Mouse (Mus musculus) forebrain, embryonic 16.5 days (tissue): ENCODE data around the gene Abracl. TPM values are rescaled to one million over a fixed set of nuclear protein-coding genes. Genes with fewer than 3 reads are reported as not detected.

Experiments used
- ATAC-seq: fragments of 200-750 bp; cut with Nextera tagmentation; 2 replicates; pipeline ENCODE4 v1.8.0; 2017; ENCODE audit warnings: mild to moderate bottlenecking, moderate library complexity
- H3K27ac ChIP-seq: fragments of 300-500 bp; sonication (generic); 2 replicates; pipeline ENCODE4 v1.5.1; 2014; ENCODE audit warnings: low read length, control low read depth
- H3K27me3 ChIP-seq: fragments of 300-500 bp; sonication (generic); replicated peaks from 2 replicates; pipeline ENCODE4 v1.6.1; 2014; ENCODE audit warnings: low read length; ENCODE audit not compliant: control insufficient read depth, insufficient read depth
- H3K36me3 ChIP-seq: fragments of 300-500 bp; sonication (generic); 2 replicates; pipeline ENCODE4 v1.6.1; 2014; ENCODE audit not compliant: control insufficient read depth, insufficient read depth
- H3K4me1 ChIP-seq: fragments of 300-500 bp; sonication (generic); replicated peaks from 2 replicates; pipeline ENCODE4 v1.6.1; 2014; ENCODE audit warnings: low read length; ENCODE audit not compliant: control insufficient read depth, insufficient read depth
- H3K4me2 ChIP-seq: fragments of 300-500 bp; sonication (generic); 2 replicates; pipeline ENCODE4 v1.6.1; 2014; ENCODE audit warnings: mild to moderate bottlenecking, low read length, control low read depth
- H3K4me3 ChIP-seq: fragments of 300-500 bp; sonication (generic); replicated peaks from 2 replicates; pipeline ENCODE4 v1.5.1; 2014; ENCODE audit warnings: mild to moderate bottlenecking, low read length, control low read depth
- H3K9ac ChIP-seq: fragments of 300-500 bp; sonication (generic); replicated peaks from 2 replicates; pipeline ENCODE4 v1.6.1; 2014; ENCODE audit warnings: low read depth, low read length, control low read depth
- H3K9me3 ChIP-seq: fragments of 300-500 bp; sonication (generic); 2 replicates; pipeline ENCODE4 v1.6.1; 2016; ENCODE audit warnings: low read length; ENCODE audit not compliant: control insufficient read depth
- WGBS: fragments of 180-500 bp; shearing (Covaris S2); extraction: QIAGEN DNeasy Blood & Tissue Kit; methylation state at CpG from one replicate; pipeline ENCODE4 v1.1.7; 2014; 5-methylcytosine and 5-hydroxymethylcytosine counted together
- polyA plus RNA-seq: library from polyadenylated mRNA; unstranded; fragments of >200 nt; fragmentation: Nextera tagmentation; extraction: Ambion mirVana; gene quantifications from 2 replicates; pipeline ENCODE4 v1.2.1, GENCODE M21; 2015

The Abracl gene
- polyA plus RNA-seq, 1 experiment from 2014 or later = 193 TPM

DNA sequence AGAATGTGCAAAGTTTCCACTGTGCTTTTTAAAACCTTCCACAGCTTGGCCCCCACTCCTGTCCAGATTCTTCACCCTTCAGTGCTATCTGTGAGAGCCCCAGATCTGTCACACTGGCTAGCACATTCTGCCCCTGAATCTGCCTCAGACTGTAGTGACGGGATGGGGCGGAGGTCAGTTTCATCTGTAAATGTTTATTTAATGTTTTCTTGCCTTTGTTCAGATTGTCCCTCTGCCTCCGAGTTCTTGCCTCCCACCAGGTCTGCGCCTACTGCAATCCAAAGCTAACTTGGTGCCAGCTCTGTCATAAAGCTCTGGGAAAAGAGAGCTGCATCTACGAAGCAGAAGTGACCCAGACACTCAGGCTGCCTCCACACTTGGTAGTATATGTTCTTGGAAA is 13.8 kb upstream of the Abracl start:
- Histone ChIP-seq H3K27ac (no peak overlapping the region), H3K4me3 (no peak overlapping the region), H3K4me2 (no peak overlapping the region), H3K36me3 (no peaks in the 10 kb centered on the region), H3K27me3 (no peaks in the 10 kb centered on the region), H3K9ac (no peak overlapping the region), H3K4me1 (no peaks in the 10 kb centered on the region), H3K9me3 (no peaks in the 10 kb centered on the region)
- WGBS = 91% methylated on average over 5 of the region's 5 CpGs
- no peak for ATAC-seq

DNA sequence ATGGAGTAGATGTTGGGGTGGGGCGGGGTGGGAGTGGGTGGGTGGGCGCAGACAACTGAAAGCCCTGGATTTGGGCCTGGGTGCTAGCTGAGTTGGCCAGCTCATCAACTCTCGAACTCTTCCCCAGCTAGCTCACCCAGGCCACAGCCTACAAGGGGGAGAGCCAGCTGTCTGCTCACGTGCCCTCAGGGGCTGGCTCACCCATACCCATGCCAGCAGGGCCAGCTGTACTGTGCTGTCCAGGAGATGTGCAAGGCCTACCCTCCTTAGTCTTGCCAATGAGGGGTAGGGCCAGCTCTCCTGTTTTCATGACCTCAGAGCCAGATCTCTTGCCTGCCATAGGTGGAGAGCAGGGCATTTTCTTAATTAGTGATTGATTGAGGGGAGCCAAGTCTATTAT is 11.3 kb upstream of the Abracl start:
- Histone ChIP-seq H3K4me3 (no peak overlapping the region), H3K4me2 (no peak overlapping the region), H3K4me1 (no peaks in the 10 kb centered on the region), H3K36me3 (no peaks in the 10 kb centered on the region), H3K27me3 (no peaks in the 10 kb centered on the region), H3K9ac (no peak overlapping the region), H3K27ac (no peak overlapping the region), H3K9me3 (no peaks in the 10 kb centered on the region)
- no peak for ATAC-seq
- 82% methylated on average over 4 of the region's 4 CpGs for WGBS

DNA sequence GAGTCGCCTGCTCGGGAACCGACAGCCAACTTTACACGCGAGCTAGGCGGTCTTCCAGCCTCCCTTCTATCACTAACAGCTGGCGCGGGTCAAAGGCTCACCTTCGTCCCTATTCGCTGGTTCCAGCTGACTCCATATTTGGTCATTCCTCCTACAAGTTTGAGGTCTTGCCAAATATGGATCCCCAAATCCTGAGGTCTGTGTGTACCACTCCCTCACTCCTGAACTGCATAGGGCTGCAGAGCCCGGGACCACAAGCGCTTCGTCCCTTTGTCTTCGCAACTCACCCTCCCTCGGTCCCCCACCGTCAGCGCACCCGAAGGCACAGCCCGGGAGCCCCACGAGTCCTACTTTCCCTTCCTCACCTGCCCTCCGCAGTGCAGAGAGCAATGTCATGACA is 776 bp downstream of the Abracl start:
- peak overlapping the region; percentile 94 for H3K27ac ChIP-seq
- H3K9ac ChIP-seq = peak overlapping the region; percentile 93
- no peaks in the 10 kb centered on the region for H3K27me3 ChIP-seq
- ATAC-seq = peak; percentile 73
- H3K4me1 ChIP-seq = peaks cover 12% of the 10 kb centered on the region
- under 1% methylated on average over 21 of the region's 21 CpGs for WGBS
- peak overlapping the region; percentile 59 for H3K4me2 ChIP-seq
- H3K4me3 ChIP-seq = peak overlapping the region; percentile 88
- no peaks in the 10 kb centered on the region for H3K9me3 ChIP-seq
- H3K36me3 ChIP-seq = peaks cover 10% of the 10 kb centered on the region

DNA sequence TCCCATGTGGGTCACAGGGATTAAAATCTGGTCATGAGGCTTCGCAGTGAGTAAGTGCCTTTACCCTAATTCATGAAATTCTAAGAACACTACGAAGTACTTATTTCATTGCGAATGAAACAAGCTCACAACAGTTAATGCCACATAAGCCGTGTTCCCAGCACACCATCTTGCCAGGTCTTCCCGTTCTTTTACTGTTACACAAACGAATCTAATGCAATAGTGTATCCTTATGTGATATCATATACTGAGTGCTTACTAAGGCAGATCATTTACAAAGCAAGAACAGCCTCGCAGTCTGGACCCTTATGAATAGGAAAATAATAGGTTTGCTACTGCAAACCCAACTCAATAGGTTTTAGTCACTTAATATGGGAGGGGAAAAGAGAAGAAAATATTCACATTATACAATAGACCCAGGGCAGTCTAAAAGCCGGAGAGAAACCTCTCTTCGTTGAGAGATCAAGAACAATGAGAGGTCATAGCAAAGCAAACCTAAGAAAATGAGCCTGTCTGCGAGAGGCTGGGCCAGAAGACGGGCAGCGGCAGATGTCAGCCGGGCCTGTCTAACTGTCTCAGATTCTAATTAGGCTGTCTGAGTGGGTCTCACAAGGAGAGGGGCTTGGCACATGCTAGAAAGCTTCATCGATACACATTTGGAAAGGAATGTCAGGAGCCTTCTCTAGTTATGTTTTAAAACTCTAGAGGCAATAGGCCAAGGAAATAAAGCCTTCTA is 1.3 kb downstream of the Abracl start:
- Histone ChIP-seq H3K9me3 (no peaks in the 10 kb centered on the region), H3K36me3 (peaks cover 12% of the 10 kb centered on the region), H3K4me1 (peaks cover 12% of the 10 kb centered on the region), H3K27ac (peak overlapping the region; percentile 94), H3K9ac (peak overlapping the region; percentile 93), H3K4me2 (peak overlapping the region; percentile 59), H3K27me3 (no peaks in the 10 kb centered on the region), H3K4me3 (peak overlapping the region; percentile 88)
- ATAC-seq = peak; percentile 35
- WGBS = 16% methylated on average over 14 of the region's 14 CpGs

DNA sequence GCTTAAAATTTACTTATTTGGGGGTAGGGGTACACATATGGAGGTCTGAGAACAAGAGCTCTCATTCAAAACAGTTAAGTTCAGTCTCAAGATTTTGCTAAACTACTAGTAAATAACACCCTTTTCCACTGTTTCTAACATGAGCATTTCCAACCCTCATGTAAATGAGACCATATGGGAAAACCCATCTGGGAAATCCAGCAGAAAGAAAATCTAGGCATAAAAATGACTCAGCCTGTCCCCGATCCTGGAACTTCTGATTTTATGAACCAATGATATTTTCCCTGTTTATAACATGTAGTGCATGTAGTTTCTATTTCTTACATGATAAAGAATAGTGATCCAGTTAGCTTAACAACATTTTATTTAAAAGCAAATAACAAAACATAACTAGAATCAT is 2.2 kb downstream of the Abracl start:
- peaks cover 12% of the 10 kb centered on the region for H3K4me1 ChIP-seq
- H3K9me3 ChIP-seq = no peaks in the 10 kb centered on the region
- ATAC-seq = no peak
- peaks cover 16% of the 10 kb centered on the region for H3K36me3 ChIP-seq
- H3K4me2 ChIP-seq = peak overlapping the region; percentile 35
- no peak overlapping the region for H3K4me3 ChIP-seq
- no peak overlapping the region for H3K9ac ChIP-seq
- peak overlapping the region; percentile 82 for H3K27ac ChIP-seq
- 33% methylated on average over 1 of the region's 1 CpGs for WGBS
- no peaks in the 10 kb centered on the region for H3K27me3 ChIP-seq

DNA sequence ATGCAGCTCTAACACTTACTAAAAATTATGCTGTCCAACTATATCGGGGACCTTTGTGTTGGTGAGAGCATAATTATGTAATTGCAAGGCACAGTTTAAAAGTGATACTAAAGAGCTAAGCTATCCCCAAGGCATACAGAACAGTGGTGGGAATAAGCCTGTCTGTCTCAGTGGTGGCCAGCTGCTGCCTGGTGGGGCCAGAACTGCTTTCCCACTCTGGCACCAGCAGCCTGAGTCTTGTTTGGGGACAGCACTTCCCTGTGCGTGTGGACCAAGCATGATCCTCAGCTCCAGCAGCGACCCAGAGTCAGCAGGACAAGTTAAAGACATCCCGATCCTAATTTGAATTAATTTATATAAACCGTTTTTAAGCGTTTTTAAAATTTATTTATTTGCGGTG is 2.6 kb downstream of the Abracl start:
- peaks cover 17% of the 10 kb centered on the region for H3K36me3 ChIP-seq
- H3K9me3 ChIP-seq = no peaks in the 10 kb centered on the region
- no peaks in the 10 kb centered on the region for H3K27me3 ChIP-seq
- H3K27ac ChIP-seq = peak overlapping the region; percentile 82
- H3K4me2 ChIP-seq = peak overlapping the region; percentile 42
- H3K4me3 ChIP-seq = 0 out of 2 replicates have a peak overlapping the region, but pooled peaks have one; percentile 15
- H3K4me1 ChIP-seq = peaks cover 12% of the 10 kb centered on the region
- peak; percentile 63 for ATAC-seq
- H3K9ac ChIP-seq = no peak overlapping the region
- WGBS = 56% methylated on average over 7 of the region's 7 CpGs

DNA sequence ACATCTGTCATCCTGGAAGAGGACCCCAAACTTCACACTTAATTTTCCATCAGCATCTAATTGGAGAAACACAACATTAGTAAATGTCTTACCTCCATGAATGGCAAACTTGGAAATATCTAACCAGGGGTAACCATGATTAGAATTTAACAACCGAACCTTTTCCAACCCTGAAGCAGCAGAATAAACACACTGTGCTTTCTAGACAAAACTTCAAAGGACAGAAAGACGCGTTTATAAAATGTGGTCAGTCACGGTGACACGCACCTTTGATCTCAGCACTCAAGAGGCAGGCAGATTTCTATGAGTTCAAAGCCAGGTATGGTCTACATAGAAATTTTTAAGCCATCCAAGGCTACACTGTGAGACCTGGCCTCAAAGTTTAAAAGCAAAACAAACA is 11.3 kb downstream of the Abracl start:
- Histone ChIP-seq H3K27ac (no peak overlapping the region), H3K4me3 (no peak overlapping the region), H3K36me3 (peaks cover 10% of the 10 kb centered on the region; the same call in 1 of the 2 replicates), H3K4me2 (no peak overlapping the region), H3K9me3 (no peaks in the 10 kb centered on the region), H3K27me3 (no peaks in the 10 kb centered on the region), H3K4me1 (no peaks in the 10 kb centered on the region), H3K9ac (no peak overlapping the region)
- no peak for ATAC-seq
- 89% methylated on average over 5 of the region's 5 CpGs for WGBS

DNA sequence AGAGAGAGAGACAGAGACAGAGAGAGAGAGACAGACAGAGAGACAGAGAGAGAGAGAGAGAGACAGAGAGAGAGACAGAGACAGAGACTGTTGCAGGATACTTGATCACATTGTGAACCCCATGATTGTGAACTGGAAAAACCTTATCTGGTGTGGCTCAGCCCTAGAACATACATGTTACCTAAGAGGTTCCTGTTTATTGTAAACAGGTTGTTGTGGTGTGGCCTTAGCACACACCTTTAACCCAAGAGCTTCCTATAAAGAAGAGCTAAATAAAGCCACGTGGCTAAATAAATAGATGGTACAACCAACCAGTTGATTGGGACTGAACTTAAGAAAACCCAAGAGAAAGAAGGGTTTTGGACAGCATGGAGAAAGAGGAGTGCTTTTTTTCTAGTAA is 13.3 kb downstream of the Abracl start:
- H3K36me3 ChIP-seq = 0 out of 2 replicates have a peak, but pooled peaks cover 3% of the 10 kb centered on the region
- no peaks in the 10 kb centered on the region for H3K9me3 ChIP-seq
- no peak overlapping the region for H3K4me3 ChIP-seq
- no peaks in the 10 kb centered on the region for H3K27me3 ChIP-seq
- no peak overlapping the region for H3K4me2 ChIP-seq
- H3K9ac ChIP-seq = no peak overlapping the region
- H3K27ac ChIP-seq = no peak overlapping the region
- no peaks in the 10 kb centered on the region for H3K4me1 ChIP-seq
- ATAC-seq = no peak
- 96% methylated on average over 1 of the region's 1 CpGs for WGBS

DNA sequence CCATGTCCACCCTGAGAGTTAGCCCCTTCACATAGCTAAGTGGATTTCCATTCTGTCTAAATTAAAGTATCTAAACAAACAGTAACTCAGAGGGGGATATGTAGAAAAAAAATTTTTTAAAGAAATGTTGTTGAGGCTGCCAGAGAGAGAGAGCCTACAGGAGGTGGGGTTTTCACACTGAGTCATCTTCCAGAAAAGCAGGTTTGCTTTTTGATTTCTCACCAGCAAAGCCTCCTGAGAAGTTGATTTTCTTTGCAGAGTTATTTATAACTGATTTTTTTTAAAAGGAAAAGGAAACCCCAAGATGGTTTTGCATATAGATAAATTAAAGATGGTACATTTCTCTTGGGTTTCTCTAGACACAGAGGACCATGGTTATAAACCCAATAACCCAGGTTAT is 15.0 kb downstream of the Abracl start:
- no peaks in the 10 kb centered on the region for H3K27me3 ChIP-seq
- H3K27ac ChIP-seq = no peak overlapping the region
- no peaks in the 10 kb centered on the region for H3K4me1 ChIP-seq

DNA sequence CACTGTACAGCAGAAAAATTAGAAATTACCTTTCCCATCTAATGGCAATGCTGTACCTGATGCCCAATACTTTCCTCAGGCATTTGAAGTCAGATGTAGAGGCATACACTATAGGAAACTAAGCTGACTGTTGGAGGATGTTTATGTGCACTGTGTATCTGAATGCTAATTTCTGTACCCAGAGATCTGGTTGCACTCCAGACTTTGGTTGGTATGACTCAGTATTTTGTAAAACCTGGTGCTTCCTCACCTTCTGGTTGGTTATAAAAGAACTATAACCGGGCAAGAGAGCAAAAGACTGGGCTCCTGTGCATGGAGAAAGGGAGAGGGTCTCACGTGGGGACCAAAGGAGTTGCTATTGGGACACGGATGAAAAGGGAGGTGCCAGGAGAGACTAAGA is 15.8 kb downstream of the Abracl start:
- Histone ChIP-seq H3K9ac (no peak overlapping the region), H3K27me3 (no peaks in the 10 kb centered on the region), H3K27ac (no peak overlapping the region), H3K9me3 (no peaks in the 10 kb centered on the region), H3K4me1 (no peaks in the 10 kb centered on the region), H3K4me2 (no peak overlapping the region), H3K4me3 (no peak overlapping the region), H3K36me3 (no peaks in the 10 kb centered on the region)
- WGBS = 87% methylated on average over 3 of the region's 3 CpGs
- no peak for ATAC-seq

More for the DNA sequence above, 15.0 kb downstream of the Abracl start:
- H3K4me3 ChIP-seq = no peak overlapping the region
- no peak for ATAC-seq
- H3K9me3 ChIP-seq = no peaks in the 10 kb centered on the region
- H3K9ac ChIP-seq = no peak overlapping the region
- H3K36me3 ChIP-seq = no peaks in the 10 kb centered on the region
- no peak overlapping the region for H3K4me2 ChIP-seq
